Mouse (Mus musculus) ovary, postnatal 36 days (tissue): ENCODE measurements at regions not wholly inside any gene's neighbourhood (a gene's known extent, or its start where the extent isn't known, plus 50 kb on each side); places are given as distances from the start of the nearest gene placed in this dataset.

ENCODE experiments used
- DNase-seq: peaks from one replicate; pipeline ENCODE4 v3.0.0; 2022; ENCODE audit warnings: low spot score, mixed read lengths

DNA sequence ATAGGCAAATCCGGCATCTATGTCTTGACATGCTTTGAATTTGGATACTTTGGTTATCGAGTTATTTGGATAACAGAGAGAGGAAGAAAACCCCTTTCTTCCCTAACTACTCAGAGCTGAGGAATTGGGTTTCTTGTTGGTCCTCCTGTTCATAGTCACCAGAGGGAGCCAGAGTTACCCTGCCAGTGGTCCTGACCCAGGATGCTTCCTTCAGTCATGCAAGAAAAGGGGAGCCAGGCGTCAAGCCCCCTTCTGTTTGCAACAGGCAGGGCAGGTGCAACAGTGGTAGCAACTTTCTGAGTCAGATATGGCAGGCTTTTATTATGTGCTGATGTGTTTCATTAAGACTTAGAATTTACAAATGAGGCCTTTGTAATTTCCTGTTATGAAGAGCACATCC, 101.4 kb upstream of the B430305J03Rik start:
- DNase-seq, result peak; percentile 15

GRCm38 (mm10) chr3:61466641-61467040, 100.9 kb upstream of the B430305J03Rik start:
- DNase-seq, result no peak

DNA sequence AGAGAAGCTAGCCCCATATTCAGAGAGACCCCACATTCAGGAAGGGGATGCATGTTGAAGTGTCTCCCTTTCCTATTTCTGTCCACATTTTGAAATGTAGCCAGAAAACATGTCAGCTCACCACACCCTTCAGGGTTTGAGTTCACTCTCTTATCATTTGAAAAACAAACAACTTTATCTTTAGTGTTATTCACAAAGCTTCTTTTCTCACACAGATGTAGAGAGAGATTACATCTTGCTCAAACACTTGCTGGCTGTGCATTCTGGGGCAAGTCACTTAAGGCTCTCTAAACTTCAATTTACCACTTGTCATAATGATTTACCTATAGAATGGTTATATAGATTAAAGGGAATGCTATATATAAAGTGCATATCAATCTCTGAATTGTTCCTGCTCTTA, 94.3 kb upstream of the B430305J03Rik start:
- DNase-seq, result no peak

GRCm38 (mm10) chr3:61456598-61456997, 90.8 kb upstream of the B430305J03Rik start:
- DNase-seq, result no peak

- no peak for DNase-seq
These were observed 76.4 kb upstream of the B430305J03Rik start for GRCm38 (mm10) chr3:61442000-61442739.

DNA sequence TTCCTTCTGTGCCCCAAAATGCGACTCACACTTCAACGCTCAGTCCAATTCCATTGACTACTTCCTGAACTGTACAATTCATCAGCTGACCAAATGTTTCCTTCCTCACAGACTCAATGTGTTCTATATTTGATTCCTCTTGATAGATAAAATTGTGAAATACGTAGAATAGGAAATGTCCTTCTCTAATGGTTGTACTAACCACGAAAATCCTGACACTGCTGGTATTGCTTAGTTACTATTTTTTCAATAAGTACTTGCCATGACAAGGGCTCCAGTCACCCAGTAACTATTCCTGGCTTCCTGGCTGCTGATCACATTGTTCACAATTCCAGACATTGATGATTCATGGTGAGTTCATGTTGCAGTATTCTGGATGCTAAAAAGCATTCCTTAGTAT, 75.7 kb upstream of the B430305J03Rik start:
- DNase-seq, result no peak

GRCm38 (mm10) chr3:61428713-61429112, 63.0 kb upstream of the B430305J03Rik start:
- DNase-seq, result no peak

DNA sequence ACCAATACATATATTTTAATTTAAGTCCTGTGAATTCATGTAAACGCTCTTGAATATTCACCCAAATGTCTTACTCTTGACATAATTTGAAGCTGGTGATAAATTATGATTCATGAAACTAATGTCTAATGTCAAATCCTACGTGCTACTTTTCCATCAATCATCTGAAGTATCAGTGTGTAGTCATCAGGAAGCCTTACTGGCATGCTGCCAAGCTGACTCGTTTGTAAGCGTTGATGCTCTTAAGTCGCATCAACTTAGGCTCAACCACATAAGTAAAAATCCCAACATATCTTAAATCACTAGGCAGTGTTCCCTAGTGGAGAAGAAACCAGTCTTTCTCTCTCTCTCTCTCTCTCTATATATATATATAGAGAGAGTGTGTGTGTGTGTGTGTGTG, 58.2 kb upstream of the B430305J03Rik start:
- DNase-seq, result no peak

DNA sequence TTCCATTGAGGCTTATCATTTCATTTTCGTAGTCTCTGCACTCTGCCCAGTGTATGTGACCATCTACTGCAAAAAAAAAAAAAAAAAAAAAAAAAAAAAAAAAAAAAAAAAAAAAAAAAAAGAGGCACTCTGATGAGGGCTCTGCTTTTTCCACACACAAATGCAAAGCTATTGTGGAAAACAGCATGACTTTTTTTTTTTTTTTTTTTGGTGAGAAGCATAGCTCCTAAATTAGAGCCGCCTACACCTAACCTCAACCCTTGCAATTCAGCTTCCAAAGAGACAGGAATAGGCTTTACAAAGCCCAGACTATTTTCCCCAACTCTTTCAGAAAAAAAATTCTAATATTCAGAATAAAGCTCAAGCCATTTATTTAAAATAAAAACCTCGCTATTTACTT, 54.0 kb upstream of the B430305J03Rik start:
- DNase-seq, result no peak

DNA sequence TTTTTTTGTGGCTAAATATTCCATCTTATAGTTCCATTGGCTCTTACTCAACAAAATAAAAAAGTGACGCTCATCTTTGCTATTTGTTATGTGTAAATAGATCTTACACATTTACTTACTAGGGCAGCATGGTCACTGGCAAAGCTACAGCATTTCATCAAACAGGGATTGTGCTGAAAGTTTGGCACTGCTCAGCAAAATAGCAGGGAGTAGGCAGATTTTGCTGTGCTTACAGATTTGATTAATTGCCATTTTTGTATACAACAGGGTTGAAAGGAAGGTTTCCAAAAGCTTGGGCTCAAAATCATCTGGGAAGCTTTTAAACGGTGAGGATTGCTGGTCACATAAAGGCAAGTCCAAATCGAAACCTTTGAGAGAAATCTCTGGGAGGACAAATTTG, 52.3 kb upstream of the B430305J03Rik start:
- DNase-seq, result no peak
